Mouse (Mus musculus): Measurements from ENCODE around the gene Zfp568. TPM values are rescaled to one million over a fixed set of nuclear protein-coding genes. Genes with fewer than 3 reads are reported as not detected.
A peak's percentile ranks its signal among the peaks of the same experiment; 100 is the strongest.

The Zfp568 gene
- total and polyA plus RNA-seq, 3 experiments, result 1.6 to 7.1 (median 5.2) TPM

DNA sequence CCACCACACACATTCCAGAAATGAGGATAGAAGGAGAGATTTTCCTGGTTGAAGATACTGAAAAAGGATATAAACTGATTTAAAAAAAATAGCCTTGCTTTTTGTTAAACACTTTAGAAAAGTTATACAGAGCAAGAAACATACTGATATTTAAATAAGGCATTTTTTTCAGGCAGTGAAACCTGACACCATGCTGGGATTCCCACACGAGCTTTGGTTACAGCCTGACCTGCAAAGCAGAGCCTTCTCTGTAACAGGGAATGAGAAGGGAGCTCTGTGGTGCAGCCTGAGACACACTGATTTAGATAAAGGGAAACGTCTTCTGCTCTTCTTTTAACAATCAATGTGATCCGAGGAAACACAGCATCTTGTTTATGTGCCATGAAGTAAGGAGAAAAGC lies 69.8 kb downstream of the Zfp568 start:
- DNase-seq, result no peak

DNA sequence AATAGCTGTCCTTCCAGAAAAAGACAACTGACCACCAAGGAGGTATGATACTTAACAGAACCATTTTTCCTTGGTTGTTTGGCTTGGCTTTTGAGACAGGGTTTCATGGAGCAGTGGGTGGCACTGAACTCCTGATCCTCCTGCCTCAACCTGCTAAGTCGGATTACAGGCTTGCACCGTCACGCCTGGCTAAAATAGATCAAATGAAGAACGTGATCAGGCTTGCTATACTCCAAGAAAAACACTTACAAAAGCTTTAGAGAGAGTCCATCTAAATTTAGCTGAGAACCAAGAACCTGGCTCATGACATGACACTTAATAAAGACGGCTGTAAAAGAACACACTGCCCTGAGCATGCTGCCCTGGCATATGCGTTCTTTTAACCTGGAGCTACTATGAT lies 76.6 kb downstream of the Zfp568 start:
- DNase-seq, result no peak

DNA sequence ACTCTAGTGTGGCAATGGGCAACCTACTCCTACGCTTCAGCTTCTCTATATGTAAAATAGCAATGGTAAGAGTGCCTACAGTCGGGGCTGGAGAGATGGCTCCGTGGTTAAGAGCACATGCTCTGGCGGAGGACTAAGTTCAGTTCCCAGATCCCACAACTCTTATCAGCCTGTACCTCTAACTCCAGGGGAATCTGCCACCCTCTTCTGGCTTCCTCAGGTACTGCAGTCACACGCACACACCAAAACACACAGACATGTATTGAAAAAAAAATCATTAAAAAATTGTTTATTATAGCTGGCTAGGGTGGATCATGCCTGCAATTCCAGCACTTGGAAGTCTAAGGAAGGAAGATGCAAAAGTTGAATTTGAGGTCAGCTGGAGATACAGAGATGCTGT lies 78.7 kb downstream of the Zfp568 start:
- DNase-seq, result no peak

DNA sequence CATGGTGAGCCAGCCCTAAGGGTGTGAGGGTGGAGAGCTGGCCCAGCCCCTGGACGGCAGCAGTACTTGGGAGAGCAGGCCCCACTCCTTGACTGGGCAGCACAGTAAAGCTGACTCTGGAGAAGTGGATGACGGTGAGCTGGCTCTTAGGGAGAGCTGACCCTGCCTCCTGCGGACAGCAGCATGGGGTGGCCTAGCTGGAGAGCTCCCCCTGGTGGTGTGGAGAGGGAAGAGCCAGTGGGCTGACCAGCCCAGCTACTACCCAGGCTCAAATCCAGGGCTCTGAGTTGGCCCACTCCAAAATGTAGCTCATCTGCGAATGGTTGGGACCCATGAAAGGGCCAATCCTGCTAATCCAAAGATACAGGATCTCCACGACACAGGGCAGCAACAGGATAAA lies 80.9 kb downstream of the Zfp568 start:
- no peak for DNase-seq

DNA sequence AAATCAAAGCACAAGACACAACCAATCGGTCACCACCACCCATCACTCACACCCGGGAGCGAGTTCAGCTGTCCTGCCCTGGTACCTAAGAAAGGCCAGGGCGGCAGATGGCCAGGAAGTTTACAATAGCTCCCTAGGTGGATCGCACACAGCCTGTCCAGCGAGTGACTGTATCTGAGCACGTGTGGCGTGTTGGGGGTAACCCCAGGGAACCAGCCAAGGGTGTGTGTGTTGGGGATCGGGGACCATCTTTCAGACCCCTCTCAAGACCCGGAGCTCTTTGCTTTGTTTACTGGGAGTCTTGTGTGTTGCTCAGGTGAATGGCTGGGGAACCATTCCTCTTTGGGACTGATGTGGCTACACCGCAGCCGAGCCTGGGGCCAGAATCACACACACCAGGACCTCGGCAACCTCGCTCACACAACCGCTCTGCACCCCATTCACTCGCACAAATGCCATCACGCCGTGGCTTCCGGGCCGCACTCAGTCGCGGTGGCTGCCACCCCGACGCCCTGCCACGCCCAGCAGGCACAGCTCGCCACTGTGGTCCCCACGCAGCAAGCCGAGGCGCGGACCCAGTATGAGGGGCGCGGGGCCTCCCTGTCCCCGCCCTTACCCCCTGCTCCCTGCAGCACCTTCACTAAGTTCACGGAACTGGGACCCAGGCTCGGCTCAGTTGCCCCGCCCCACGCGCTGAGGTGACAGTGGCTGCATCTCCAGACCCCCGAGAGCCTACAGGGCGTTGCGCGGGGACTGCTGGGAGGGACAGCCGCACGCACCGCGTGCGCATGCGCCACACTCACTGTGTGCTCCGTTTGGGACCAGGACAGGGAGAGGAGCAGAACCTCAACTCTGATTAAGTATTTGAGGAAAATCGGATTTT lies 88.6 kb downstream of the Zfp568 start, which contains the start of gene Zfp82:
TSS of gene Zfp82 (minus strand) at position 755 of the 883 bp plus-strand sequence.
- DNase-seq, result peak; percentile 91

Other genes with a start within 250 kb of the Zfp568 start
- gene Zfp84, start 215.4 kb upstream of the Zfp568 start, total RNA-seq (2021), result 10 to 100 TPM; 13.3 to 15.0 TPM
- gene Zfp84, start 215.4 kb upstream of the Zfp568 start, polyA plus RNA-seq (2012; rRNA removed), result 0.87 and 1.4 TPM in 2 replicates
- 1 to 10 TPM; 2.1 to 3.9 TPM for gene Zfp30, start 200.0 kb upstream of the Zfp568 start, total RNA-seq (2021)
- gene Zfp30, start 200.0 kb upstream of the Zfp568 start, polyA plus RNA-seq (2012; rRNA removed), result 2.4 and 2.5 TPM in 2 replicates
- 10 to 100 TPM; 14.4 to 15.8 TPM for gene Zfp790, start 167.8 kb upstream of the Zfp568 start, total RNA-seq (2021)
- 0.58 and 0.71 TPM in 2 replicates for gene Zfp790, start 167.8 kb upstream of the Zfp568 start, polyA plus RNA-seq (2012; rRNA removed)
- gene Zfp940, start 130.3 kb upstream of the Zfp568 start, total RNA-seq (2021), result 1 to 10 TPM in 1 of 2 experiments, under 1 TPM in 1; 0.61 to 1.0 TPM
- 0.03 and 0.15 TPM in 2 replicates for gene Zfp940, start 130.3 kb upstream of the Zfp568 start, polyA plus RNA-seq (2012; rRNA removed)
- gene Zfp420, start 124.0 kb upstream of the Zfp568 start, total RNA-seq (2021), result 1 to 10 TPM; 5.2 to 5.8 TPM
- 0.29 and 0.57 TPM in 2 replicates for gene Zfp420, start 124.0 kb upstream of the Zfp568 start, polyA plus RNA-seq (2012; rRNA removed)
- gene Zfp27, start 77.4 kb upstream of the Zfp568 start, total RNA-seq (2021), result 10 to 100 TPM in 1 of 2 experiments, 1 to 10 TPM in 1; 9.7 to 11.1 TPM
- 0.90 and 0.91 TPM in 2 replicates for gene Zfp27, start 77.4 kb upstream of the Zfp568 start, polyA plus RNA-seq (2012; rRNA removed)
- 1 to 10 TPM; 4.0 to 7.8 TPM for gene Zfp383, start 75.7 kb upstream of the Zfp568 start, total RNA-seq (2021)
- gene Zfp383, start 75.7 kb upstream of the Zfp568 start, polyA plus RNA-seq (2012; rRNA removed), result 0.26 and 0.39 TPM in 2 replicates
- gene Zfp74, start 29.9 kb upstream of the Zfp568 start, total RNA-seq (2021), result 10 to 100 TPM in 1 of 2 experiments, 1 to 10 TPM in 1; 9.6 to 10.3 TPM
- 21.1 and 24.4 TPM in 2 replicates for gene Zfp74, start 29.9 kb upstream of the Zfp568 start, polyA plus RNA-seq (2012; rRNA removed)
- 1 to 10 TPM; 2.1 to 2.8 TPM for gene Zfp14, start 67.4 kb downstream of the Zfp568 start, total RNA-seq (2021)
- 0.81 and 1.7 TPM in 2 replicates for gene Zfp14, start 67.4 kb downstream of the Zfp568 start, polyA plus RNA-seq (2012; rRNA removed)
- 1 to 10 TPM; 1.6 to 2.5 TPM for gene Zfp82, start 88.9 kb downstream of the Zfp568 start, total RNA-seq (2021)
- 0.06 and 0.11 TPM in 2 replicates for gene Zfp82, start 88.9 kb downstream of the Zfp568 start, polyA plus RNA-seq (2012; rRNA removed)
- under 1 TPM in 1 of 2 experiments, not detected in 1; 0.73 TPM for gene Gm26920, start 106.5 kb downstream of the Zfp568 start, total RNA-seq (2021)
- not detected in 2 replicates for gene Gm26920, start 106.5 kb downstream of the Zfp568 start, polyA plus RNA-seq (2012; rRNA removed)
- 1 to 10 TPM; 2.2 to 2.6 TPM for gene Zfp566, start 106.6 kb downstream of the Zfp568 start, total RNA-seq (2021)
- gene Zfp566, start 106.6 kb downstream of the Zfp568 start, polyA plus RNA-seq (2012; rRNA removed), result 1.5 and 1.6 TPM in 2 replicates
- 10 to 100 TPM; 35.4 to 39.5 TPM for gene Zfp260, start 110.8 kb downstream of the Zfp568 start, total RNA-seq (2021)
- 6.2 and 9.7 TPM in 2 replicates for gene Zfp260, start 110.8 kb downstream of the Zfp568 start, polyA plus RNA-seq (2012; rRNA removed)
- 1 to 10 TPM; 2.5 to 4.2 TPM for gene Zfp382, start 138.0 kb downstream of the Zfp568 start, total RNA-seq (2021)
- 0.07 and 0.44 TPM in 2 replicates for gene Zfp382, start 138.0 kb downstream of the Zfp568 start, polyA plus RNA-seq (2012; rRNA removed)
- 10 to 100 TPM; 45.7 to 52.1 TPM for gene Zfp146, start 185.8 kb downstream of the Zfp568 start, total RNA-seq (2021)
- gene Zfp146, start 185.8 kb downstream of the Zfp568 start, polyA plus RNA-seq (2012; rRNA removed), result 2.2 and 2.5 TPM in 2 replicates
- 100 to 1,000 TPM; 353 to 482 TPM for gene Cox7a1, start 200.2 kb downstream of the Zfp568 start, total RNA-seq (2021)
- gene Cox7a1, start 200.2 kb downstream of the Zfp568 start, polyA plus RNA-seq (2012; rRNA removed), result 27.2 and 28.9 TPM in 2 replicates
- gene Capns1, start 214.9 kb downstream of the Zfp568 start, total RNA-seq (2021), result 100 to 1,000 TPM; 629 to 666 TPM
- 1,680 and 2,038 TPM in 2 replicates for gene Capns1, start 214.9 kb downstream of the Zfp568 start, polyA plus RNA-seq (2012; rRNA removed)
- gene Polr2i, start 248.0 kb downstream of the Zfp568 start, total RNA-seq (2021), result 10 to 100 TPM; 74.2 to 84.9 TPM
- 77.0 and 78.9 TPM in 2 replicates for gene Polr2i, start 248.0 kb downstream of the Zfp568 start, polyA plus RNA-seq (2012; rRNA removed)
- gene Tbcb, start 248.3 kb downstream of the Zfp568 start, total RNA-seq (2021), result 100 to 1,000 TPM in 1 of 2 experiments, 10 to 100 TPM in 1; 74.9 to 116 TPM
- gene Tbcb, start 248.3 kb downstream of the Zfp568 start, polyA plus RNA-seq (2012; rRNA removed), result 40.3 and 41.9 TPM in 2 replicates